Mouse (Mus musculus) hindbrain, embryonic 14.5 days (tissue): Measurements from ENCODE around the gene Mtf1. TPM values are rescaled to one million over a fixed set of nuclear protein-coding genes. Genes with fewer than 3 reads are reported as not detected.

ENCODE experiments used
- ATAC-seq: fragments of 200-750 bp; cut with Nextera tagmentation; 2 replicates; pipeline ENCODE4 v1.8.0; 2017; ENCODE audit warnings: moderate number of reproducible peaks, mild to moderate bottlenecking, moderate TSS enrichment, moderate library complexity; ENCODE audit not compliant: low FRiP score
- DNase-seq: peaks from one replicate; pipeline ENCODE4 v3.0.0-alpha.2; 2015; ENCODE audit warnings: low spot score
- H3K27ac ChIP-seq: fragments of 300-500 bp; sonication (generic); 2 replicates; pipeline ENCODE4 v1.5.1; 2014; ENCODE audit warnings: mild to moderate bottlenecking, moderate library complexity
- H3K27me3 ChIP-seq: fragments of 300-500 bp; sonication (generic); 2 replicates; pipeline ENCODE4 v1.6.1; 2014; ENCODE audit warnings: mild to moderate bottlenecking, low read length, mixed read lengths; ENCODE audit not compliant: control insufficient read depth, insufficient read depth
- H3K36me3 ChIP-seq: fragments of 300-500 bp; sonication (generic); replicated peaks from 2 replicates; pipeline ENCODE4 v1.6.1; 2014; ENCODE audit not compliant: control insufficient read depth, insufficient read depth
- H3K4me1 ChIP-seq: fragments of 300-500 bp; sonication (generic); replicated peaks from 2 replicates; pipeline ENCODE4 v1.6.1; 2014; ENCODE audit warnings: antibody characterized with exemption, low read length, mixed read lengths; ENCODE audit not compliant: control insufficient read depth, insufficient read depth
- H3K4me2 ChIP-seq: fragments of 300-500 bp; sonication (generic); replicated peaks from 2 replicates; pipeline ENCODE4 v1.6.1; 2014; ENCODE audit warnings: mild to moderate bottlenecking, moderate library complexity
- H3K4me3 ChIP-seq: fragments of 300-500 bp; sonication (generic); replicated peaks from 2 replicates; pipeline ENCODE4 v1.5.1; 2014; ENCODE audit warnings: mild to moderate bottlenecking, low read length
- H3K9ac ChIP-seq: fragments of 300-500 bp; sonication (generic); 2 replicates; pipeline ENCODE4 v1.6.1; 2014
- H3K9me3 ChIP-seq: fragments of 300-500 bp; sonication (generic); 2 replicates; pipeline ENCODE4 v1.6.1; 2016; ENCODE audit warnings: low read length; ENCODE audit not compliant: control insufficient read depth
- WGBS: fragments of 180-500 bp; shearing (Covaris S2); extraction: QIAGEN DNeasy Blood & Tissue Kit; methylation state at CpG from one replicate; pipeline ENCODE4 v1.1.7; 2014; 5-methylcytosine and 5-hydroxymethylcytosine counted together
- polyA plus RNA-seq: library from polyadenylated mRNA; unstranded; fragments of >200 nt; fragmentation: Nextera tagmentation; extraction: Ambion mirVana; gene quantifications from 2 replicates; pipeline ENCODE4 v1.2.1, GENCODE M21; 2014

Gene Mtf1
- polyA plus RNA-seq, 1 experiment from 2014 or later, result 10.6 TPM

DNA sequence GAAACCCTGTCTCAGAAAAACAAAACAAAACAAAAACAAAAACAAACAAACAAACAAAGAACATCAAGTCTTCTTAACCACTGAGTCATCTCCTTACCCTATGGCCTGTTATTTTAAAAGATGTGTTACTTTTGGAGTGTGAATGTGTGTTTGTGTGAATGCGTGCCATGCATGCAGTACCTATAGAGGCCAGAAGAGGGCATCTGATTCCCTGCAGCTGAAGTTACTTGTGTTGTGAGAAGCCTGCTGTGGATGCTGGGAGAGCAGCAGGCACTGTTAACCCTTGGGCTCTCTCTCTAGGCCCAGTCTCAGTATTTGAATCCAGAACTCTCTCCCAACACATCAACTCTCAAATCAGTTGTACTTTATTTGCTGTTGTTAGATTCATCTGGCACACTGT, 70.8 kb downstream of the Mtf1 start:
- Histone ChIP-seq H3K36me3 (no peaks in the 10 kb centered on the region), H3K9ac (no peak overlapping the region), H3K9me3 (no peaks in the 10 kb centered on the region), H3K27ac (no peak overlapping the region), H3K4me3 (no peak overlapping the region), H3K4me2 (no peak overlapping the region), H3K27me3 (no peaks in the 10 kb centered on the region), H3K4me1 (no peaks in the 10 kb centered on the region)
- no peak for ATAC-seq
- no peak for DNase-seq
- whole genome bisulfite sequencing, result 96% methylated on average over 1 of the region's 1 CpGs

DNA sequence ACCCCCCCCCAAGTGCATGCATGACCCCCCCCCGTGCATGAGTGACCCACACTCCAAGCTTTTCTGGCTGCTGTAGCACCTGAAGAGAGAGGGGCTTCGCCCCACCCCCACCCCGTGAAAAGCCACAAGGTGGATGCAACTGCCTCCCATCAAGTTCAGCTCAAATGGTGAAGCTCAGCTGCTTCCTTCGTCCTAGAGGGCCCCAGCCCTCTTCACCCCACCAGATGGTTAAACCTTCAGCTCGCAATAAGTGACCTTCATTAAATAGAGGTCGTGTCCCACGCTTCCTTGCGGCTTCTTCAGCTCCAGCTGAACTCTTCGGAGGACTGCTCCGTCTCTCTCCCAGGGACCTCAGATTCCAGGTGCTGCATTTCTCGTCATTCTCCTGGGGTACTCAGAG, 78.7 kb downstream of the Mtf1 start, which contains the start of gene Epha10:
Gene Epha10 (plus strand): TSS at position 301 of the 400 bp plus-strand sequence.
- peaks cover 14% of the 10 kb centered on the region; the same call in 1 of the 2 replicates for H3K4me1 ChIP-seq
- peak within 1 kb of the TSS; percentile 51 for H3K4me3 ChIP-seq
- peak within 1 kb of the TSS; percentile 79 for H3K27ac ChIP-seq
- 2% methylated on average over 11 of the region's 11 CpGs for WGBS
- no peaks in the 10 kb centered on the region for H3K9me3 ChIP-seq
- peaks cover 14% of the 10 kb centered on the region for H3K27me3 ChIP-seq
- ATAC-seq, result no peak
- peak within 1 kb of the TSS; percentile 60 for H3K9ac ChIP-seq
- H3K4me2 ChIP-seq, result peak within 1 kb of the TSS; percentile 67
- DNase-seq, result no peak
- no peaks in the 10 kb centered on the region for H3K36me3 ChIP-seq

DNA sequence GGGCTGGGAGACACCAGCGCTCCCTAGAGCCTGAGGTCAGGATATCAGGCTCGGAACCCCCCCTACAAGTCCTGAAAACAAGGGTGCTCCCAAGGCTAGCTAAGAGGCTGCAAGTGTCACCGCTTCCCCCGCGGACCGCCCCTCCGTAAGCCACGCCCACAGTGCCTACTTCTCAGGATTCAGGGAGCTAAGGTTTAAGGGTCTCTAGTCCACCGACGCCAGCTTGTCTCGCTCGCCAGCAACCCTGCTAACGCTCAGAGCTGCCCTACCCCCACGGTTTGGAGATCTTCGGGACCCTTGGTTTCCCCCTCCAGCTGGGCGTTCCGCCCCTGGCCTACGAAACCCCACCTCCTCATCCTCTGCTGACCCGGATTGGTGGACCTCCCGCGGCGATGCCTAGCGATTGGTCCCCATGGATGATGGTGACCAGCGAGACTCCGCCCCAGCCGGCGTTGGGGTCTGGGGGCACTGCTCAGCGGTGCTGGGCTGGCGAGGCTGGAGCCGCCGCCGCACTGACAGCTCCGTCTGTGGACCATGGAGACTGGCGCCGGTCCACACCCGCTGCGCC, 79.5 kb downstream of the Mtf1 start:
- peak overlapping the region; percentile 60 for H3K9ac ChIP-seq
- H3K27me3 ChIP-seq, result peaks cover 17% of the 10 kb centered on the region
- ATAC-seq (peak; percentile 96), DNase-seq (peak; percentile 84)
- H3K4me2 ChIP-seq, result peak overlapping the region; percentile 67
- H3K4me3 ChIP-seq, result peak overlapping the region; percentile 51
- H3K4me1 ChIP-seq, result peaks cover 14% of the 10 kb centered on the region; the same call in 1 of the 2 replicates
- H3K36me3 ChIP-seq, result no peaks in the 10 kb centered on the region
- H3K27ac ChIP-seq, result peak overlapping the region; percentile 79
- H3K9me3 ChIP-seq, result no peaks in the 10 kb centered on the region
- WGBS, result under 1% methylated on average over 37 of the region's 37 CpGs

DNA sequence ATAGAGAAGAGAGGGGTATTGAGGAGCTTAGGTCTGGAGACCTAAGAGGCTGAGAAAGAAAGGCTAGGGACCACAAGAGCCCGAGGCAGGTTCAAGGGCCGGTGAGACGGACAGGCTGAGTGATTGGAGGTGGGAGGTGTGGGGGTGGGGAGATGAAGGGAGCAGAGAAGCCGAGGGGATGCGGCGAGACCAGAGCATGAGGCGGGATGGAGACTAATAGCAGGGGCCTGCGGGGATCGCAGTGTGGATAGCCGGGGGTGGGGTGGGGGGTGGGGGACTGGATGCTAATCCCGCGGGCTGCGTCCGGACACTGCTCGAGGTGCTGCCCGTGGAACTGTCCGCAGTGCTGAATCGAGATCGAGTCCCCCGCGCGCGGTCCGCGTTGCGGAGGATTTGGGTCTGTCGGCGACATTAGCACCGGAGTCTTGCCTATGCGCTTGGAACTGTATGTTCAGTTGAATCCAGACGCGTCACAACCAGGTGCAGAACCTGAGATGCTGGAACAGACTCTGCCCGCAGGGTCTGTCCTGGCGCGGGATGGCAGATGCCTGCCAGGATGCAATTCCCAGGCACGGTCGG, 80.3 kb downstream of the Mtf1 start:
- no peak for DNase-seq

DNA sequence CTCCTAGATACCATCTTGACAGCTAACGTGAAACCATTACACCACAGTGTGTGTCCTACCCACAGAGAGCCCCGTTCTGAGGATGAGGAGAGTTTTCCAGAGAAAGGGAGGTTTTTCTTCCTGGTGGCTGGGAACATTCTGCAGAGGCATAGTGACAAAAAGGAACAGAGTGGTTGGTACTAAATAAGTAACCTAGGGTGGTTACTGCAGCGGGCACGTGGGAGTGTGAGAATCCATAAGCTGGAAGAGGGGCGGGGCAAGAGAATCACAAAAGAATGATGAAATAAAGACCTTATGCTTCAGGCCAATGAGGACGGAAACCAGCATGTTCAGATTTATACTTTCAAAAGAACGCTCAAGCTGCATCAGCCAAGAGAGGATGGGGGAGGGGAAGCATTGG, 86.8 kb downstream of the Mtf1 start:
- DNase-seq (no peak), ATAC-seq (no peak)
- Histone ChIP-seq H3K4me1 (peaks cover 2% of the 10 kb centered on the region; the same call in 1 of the 2 replicates), H3K9me3 (no peaks in the 10 kb centered on the region), H3K27ac (no peak overlapping the region), H3K9ac (no peak overlapping the region), H3K4me2 (no peak overlapping the region), H3K27me3 (peaks cover 25% of the 10 kb centered on the region), H3K4me3 (no peak overlapping the region), H3K36me3 (no peaks in the 10 kb centered on the region)
- 56% methylated on average over 7 of the region's 7 CpGs for WGBS

More for the DNA sequence above, 80.3 kb downstream of the Mtf1 start:
- peak overlapping the region; percentile 79 for H3K27ac ChIP-seq
- ATAC-seq, result peak; percentile 6; the same call in 1 of the 2 replicates
- H3K9ac ChIP-seq, result peak overlapping the region; percentile 60
- no peaks in the 10 kb centered on the region for H3K36me3 ChIP-seq
- H3K4me3 ChIP-seq, result peak overlapping the region; percentile 51
- peaks cover 14% of the 10 kb centered on the region; the same call in 1 of the 2 replicates for H3K4me1 ChIP-seq
- H3K27me3 ChIP-seq, result peaks cover 17% of the 10 kb centered on the region
- under 1% methylated on average over 37 of the region's 37 CpGs for WGBS
- no peaks in the 10 kb centered on the region for H3K9me3 ChIP-seq
- H3K4me2 ChIP-seq, result peak overlapping the region; percentile 67

DNA sequence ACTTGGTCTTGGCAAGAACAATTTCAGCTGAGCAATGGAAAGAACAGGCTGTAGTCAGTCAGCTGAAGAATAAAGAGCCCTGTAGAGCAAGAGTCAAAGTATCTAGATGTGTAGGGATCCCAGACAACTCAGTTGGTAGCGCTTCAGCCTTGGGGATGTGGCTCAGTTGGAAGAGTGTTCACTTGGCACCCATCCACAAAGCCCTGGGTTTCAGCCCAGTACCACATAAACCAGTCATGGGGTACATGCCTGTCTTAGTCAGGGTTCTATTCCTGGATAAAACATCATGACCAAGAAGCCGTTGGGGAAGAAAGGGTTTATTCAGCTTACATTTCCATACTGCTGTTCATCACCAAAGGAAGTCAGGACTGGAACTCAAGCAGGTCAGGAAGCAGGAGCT, 88.0 kb downstream of the Mtf1 start:
- Histone ChIP-seq H3K9ac (no peak overlapping the region), H3K36me3 (no peaks in the 10 kb centered on the region), H3K4me1 (peaks cover 14% of the 10 kb centered on the region), H3K4me2 (no peak overlapping the region), H3K27me3 (peaks cover 30% of the 10 kb centered on the region), H3K27ac (no peak overlapping the region), H3K4me3 (no peak overlapping the region), H3K9me3 (no peaks in the 10 kb centered on the region)
- ATAC-seq (no peak), DNase-seq (no peak)
- WGBS, result 84% methylated on average over 2 of the region's 2 CpGs

DNA sequence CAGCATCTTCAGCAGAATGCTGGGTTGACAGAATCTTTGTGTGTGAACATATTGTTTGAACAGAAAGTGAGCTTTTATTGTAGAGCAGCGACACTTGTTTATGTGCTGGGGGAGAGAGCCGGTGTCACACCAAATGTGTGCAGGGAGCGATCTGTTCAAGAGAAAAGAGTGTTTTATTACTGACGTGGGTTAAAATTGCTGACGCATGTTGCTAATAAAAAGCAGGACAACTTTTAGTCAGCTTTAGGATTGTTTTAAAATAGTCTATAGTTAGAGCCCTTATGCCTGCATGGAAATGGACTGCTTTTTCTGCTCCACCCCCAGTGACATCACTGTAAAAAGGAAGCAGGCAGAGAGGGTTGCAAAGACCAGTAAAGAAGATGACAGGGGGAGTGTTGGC, 88.9 kb downstream of the Mtf1 start:
- no peak overlapping the region for H3K4me2 ChIP-seq
- H3K36me3 ChIP-seq, result no peaks in the 10 kb centered on the region
- no peak for ATAC-seq
- H3K9me3 ChIP-seq, result no peaks in the 10 kb centered on the region
- no peak for DNase-seq
- H3K9ac ChIP-seq, result no peak overlapping the region
- no peak overlapping the region for H3K4me3 ChIP-seq
- peaks cover 38% of the 10 kb centered on the region for H3K27me3 ChIP-seq
- H3K4me1 ChIP-seq, result peaks cover 14% of the 10 kb centered on the region
- H3K27ac ChIP-seq, result no peak overlapping the region
- 78% methylated on average over 5 of the region's 5 CpGs for WGBS

DNA sequence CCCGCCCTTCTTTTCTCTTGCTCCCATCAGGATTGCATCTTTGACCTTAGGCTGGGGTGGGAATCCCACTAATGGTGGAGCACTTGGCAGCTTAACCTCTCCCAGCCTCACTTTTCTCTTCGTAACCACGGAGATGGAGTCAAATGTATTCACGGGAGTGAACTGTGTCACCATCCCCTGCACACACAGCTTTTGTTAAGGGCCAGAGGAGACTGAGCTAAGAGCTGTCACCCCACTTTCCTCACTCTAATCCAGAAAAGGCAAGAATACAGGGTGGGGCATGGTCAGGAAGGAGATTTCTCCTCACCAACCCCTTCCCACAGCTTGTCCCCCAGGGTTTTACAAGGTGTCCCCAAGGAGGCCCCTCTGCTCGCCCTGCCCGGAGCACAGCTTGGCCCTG, 91.9 kb downstream of the Mtf1 start:
- Histone ChIP-seq H3K36me3 (no peaks in the 10 kb centered on the region), H3K4me1 (peaks cover 14% of the 10 kb centered on the region), H3K27ac (no peak overlapping the region), H3K27me3 (peaks cover 43% of the 10 kb centered on the region), H3K9ac (peak overlapping the region; percentile 70; the same call in 1 of the 2 replicates), H3K4me3 (peak overlapping the region; percentile 46), H3K9me3 (no peaks in the 10 kb centered on the region), H3K4me2 (peak overlapping the region; percentile 72)
- no peak for DNase-seq
- WGBS, result 27% methylated on average over 6 of the region's 6 CpGs
- peak; percentile 2; the same call in 1 of the 2 replicates for ATAC-seq

DNA sequence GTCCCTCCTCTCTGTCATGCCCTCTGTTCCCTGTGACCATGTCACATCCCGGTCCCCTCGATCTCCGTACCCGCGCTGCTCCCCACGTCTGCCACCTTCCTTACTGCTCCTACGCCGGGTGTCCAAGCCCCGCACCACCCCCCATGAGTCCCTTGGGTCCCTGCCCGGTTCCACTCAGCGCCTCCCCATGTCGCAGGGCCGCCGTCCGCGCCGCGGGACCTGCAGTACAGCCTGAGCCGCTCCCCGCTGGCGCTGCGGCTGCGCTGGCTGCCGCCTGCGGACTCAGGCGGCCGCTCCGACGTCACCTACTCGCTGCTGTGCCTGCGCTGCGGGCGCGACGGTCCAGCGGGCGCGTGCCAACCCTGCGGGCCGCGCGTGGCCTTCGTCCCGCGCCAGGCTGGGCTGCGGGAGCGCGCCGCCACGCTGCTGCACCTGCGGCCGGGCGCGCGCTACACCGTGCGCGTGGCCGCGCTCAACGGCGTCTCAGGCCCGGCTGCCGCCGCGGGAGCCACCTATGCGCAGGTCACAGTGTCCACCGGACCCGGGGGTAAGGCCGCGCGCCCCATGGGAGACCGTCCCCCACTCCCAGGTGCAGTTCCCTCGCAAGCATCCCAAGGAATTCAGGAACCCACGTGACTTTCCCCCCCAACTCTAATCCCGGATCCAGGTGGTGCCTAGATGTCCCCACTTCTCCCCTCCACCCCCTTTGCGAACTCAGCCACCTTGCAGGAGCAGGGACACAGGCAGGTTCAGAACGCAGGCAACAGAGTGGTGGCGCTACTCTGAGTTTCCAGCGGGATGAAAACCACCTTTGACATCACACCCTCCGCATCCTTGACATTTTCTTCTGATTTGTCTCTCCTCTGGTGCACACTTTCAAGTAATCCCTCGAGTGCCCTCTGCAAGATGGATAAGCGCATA, 92.9 kb downstream of the Mtf1 start:
- DNase-seq (peak; percentile 68), ATAC-seq (peak; percentile 67)
- WGBS, result 2% methylated on average over 81 of the region's 83 CpGs
- H3K36me3 ChIP-seq, result no peaks in the 10 kb centered on the region
- peak overlapping the region; percentile 59 for H3K27ac ChIP-seq
- no peaks in the 10 kb centered on the region for H3K9me3 ChIP-seq
- H3K27me3 ChIP-seq, result peaks cover 40% of the 10 kb centered on the region
- peaks cover 14% of the 10 kb centered on the region for H3K4me1 ChIP-seq
- peak overlapping the region; percentile 46 for H3K4me3 ChIP-seq
- H3K9ac ChIP-seq, result peak overlapping the region; percentile 70
- H3K4me2 ChIP-seq, result peak overlapping the region; percentile 72
